Mouse (Mus musculus) cortical plate, adult 2 months (tissue): ENCODE measurements around the gene Begain.
A peak's percentile ranks its signal among the peaks of the same experiment; 100 is the strongest.

Experiments
- CTCF ChIP-seq: fragments of 200-500 bp; IDR thresholded peaks from 2 replicates; pipeline ENCODE4 v1.5.1; 2011; ENCODE audit warnings: mild to moderate bottlenecking, control low read depth, low read length; ENCODE audit not compliant: insufficient read depth; ENCODE audit errors: extremely low read depth
- POLR2A ChIP-seq: fragments of 200-500 bp; IDR thresholded peaks from 2 replicates; pipeline ENCODE4 v1.6.1; 2011; ENCODE audit warnings: mild to moderate bottlenecking, low read length, control low read depth; ENCODE audit not compliant: insufficient read depth; ENCODE audit errors: extremely low read depth

- peak; percentile 27; the same call in 1 of the 2 replicates for TF ChIP-seq CTCF
- no peak for TF ChIP-seq POLR2A
Observed at GRCm38 (mm10) chr12:108995976-108996636, 71.9 kb downstream of the Begain start.
